Mouse (Mus musculus) thymus, postnatal 0 days (tissue): Measurements from ENCODE around the gene Megf11. TPM values are rescaled to one million over a fixed set of nuclear protein-coding genes. Genes with fewer than 3 reads are reported as not detected.
"Not testable (repeated sequence)": the region's sequence is repeated elsewhere in the genome, so short reads cannot be mapped to it uniquely, and the experiment has no call there.

Experiments
- DNase-seq: peaks from one replicate; pipeline ENCODE4 v3.0.0-alpha.2; 2015; ENCODE audit warnings: low spot score
- polyA plus RNA-seq: library from polyadenylated mRNA; unstranded; fragments of >200 nt; fragmentation: Nextera tagmentation; extraction: Ambion mirVana; gene quantifications from 2 replicates; pipeline ENCODE4 v1.2.1, GENCODE M21; 2015

Megf11 gene
- polyA plus RNA-seq, 1 experiment from 2014 or later = 0.75 TPM

- DNase-seq = no peak
Observed at GRCm38 (mm10) chr9:64466090-64466489, 80.7 kb downstream of the Megf11 start.

DNA sequence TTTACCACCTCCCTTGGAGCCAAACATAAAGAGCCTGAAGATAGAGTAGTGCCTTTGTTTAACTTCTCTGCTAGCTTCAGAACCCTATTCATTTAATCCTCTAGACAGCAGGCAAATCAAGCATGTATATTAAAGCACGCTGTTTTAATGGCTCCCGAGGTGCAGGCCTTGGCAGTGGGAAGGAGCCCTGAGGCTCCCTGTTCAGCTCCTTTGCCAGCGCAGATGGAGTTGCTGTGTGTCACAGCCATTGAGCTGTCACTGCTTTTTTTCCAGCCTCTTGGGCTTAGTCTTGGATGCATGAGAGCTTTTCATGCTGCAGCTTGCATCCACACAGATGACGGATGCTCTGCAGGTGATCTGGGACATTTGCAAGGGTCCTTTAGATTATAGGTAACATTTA lies 81.1 kb downstream of the Megf11 start:
- DNase-seq = no peak

- DNase-seq = no peak
Observed at GRCm38 (mm10) chr9:64470806-64471205, 85.4 kb downstream of the Megf11 start.

- no peak for DNase-seq
Observed at GRCm38 (mm10) chr9:64471336-64471735, 85.9 kb downstream of the Megf11 start.

DNA sequence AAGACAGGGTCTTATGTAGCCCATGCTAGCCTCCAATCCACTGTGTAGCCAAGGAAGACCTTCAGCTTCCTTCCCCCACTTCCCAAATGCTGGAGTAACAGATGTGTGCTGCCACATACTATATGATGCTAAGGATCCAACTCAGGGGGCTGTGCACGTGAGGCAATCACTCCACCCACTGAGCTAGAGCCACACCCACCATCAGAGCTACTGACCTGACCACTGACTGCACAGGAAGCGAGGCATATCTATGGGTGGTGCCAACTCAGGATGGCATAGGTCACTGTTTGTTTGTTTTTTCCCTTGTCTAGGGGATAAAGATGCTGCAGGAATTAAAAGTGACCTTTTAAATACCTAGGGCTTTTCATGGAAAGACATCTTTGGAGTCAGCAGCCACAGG lies 86.7 kb downstream of the Megf11 start:
- no peak for DNase-seq

DNA sequence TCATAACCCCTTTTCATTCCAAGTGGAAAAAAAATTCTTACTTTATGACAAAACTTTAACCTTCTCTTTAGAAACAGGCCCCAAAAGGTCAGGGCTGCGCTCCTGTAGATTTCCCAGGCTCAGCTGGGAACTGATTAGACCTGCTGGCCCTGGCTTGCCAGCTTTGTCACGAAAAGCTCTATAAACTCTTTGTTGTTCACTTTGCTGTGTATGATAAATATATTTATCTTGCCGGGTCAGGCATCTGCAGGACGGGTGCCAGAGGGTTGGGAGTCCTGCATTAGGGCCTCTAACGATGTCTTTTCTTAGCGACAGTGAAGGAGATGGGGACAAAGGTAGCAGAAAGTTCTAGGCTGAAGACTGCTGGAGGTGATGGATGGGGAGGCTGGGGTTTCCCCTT lies 87.3 kb downstream of the Megf11 start:
- DNase-seq = no peak

- no peak for DNase-seq
Observed at GRCm38 (mm10) chr9:64473170-64473569, 87.7 kb downstream of the Megf11 start.

DNA sequence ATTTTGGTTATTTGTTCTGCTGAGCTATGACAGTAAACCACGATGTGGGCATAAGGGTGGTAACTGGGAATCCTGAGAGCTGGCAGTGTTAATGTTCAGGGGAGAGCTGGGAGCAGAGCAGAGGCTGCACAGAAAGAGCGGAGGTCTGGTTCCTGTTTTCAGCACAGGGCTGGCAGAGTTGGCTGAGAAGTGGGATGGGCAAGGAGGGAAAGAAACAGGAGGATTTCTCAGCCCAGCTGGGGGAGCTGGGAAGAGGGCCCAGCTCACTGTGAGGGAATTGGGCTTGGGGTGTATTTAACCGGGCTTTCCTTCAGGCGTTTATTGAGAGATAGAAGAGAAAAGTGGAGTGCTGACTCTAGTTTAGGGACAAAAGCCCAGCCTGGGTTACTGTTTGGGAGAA lies 88.3 kb downstream of the Megf11 start:
- DNase-seq = no peak

DNA sequence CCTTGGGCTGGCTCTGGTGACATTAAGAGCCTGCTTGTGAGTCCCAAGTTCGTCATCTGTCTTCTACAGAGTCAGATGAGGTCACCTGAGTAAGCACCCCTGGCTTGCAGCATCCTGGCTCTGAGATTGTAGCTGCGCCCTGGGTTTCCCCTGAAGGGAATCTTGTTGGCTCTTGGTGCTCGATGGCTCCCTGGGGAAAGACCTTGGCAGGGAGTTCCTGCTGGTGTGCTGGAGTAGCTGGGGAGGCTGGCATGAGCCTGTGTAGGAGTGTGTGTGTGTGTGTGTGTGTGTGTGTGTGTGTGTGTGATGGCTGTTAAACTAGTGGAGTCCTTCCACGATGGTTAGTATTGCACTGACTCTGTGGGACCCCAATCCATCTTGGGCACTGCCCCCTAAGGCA lies 88.7 kb downstream of the Megf11 start:
- no peak for DNase-seq

- DNase-seq = no peak
Observed at GRCm38 (mm10) chr9:64475942-64476341, 90.5 kb downstream of the Megf11 start.

GRCm38 (mm10) chr9:64477397-64477796 lies 92.0 kb downstream of the Megf11 start:
- DNase-seq = not testable (repeated sequence)

- DNase-seq = no peak
Observed at GRCm38 (mm10) chr9:64482126-64482525, 96.7 kb downstream of the Megf11 start.

DNA sequence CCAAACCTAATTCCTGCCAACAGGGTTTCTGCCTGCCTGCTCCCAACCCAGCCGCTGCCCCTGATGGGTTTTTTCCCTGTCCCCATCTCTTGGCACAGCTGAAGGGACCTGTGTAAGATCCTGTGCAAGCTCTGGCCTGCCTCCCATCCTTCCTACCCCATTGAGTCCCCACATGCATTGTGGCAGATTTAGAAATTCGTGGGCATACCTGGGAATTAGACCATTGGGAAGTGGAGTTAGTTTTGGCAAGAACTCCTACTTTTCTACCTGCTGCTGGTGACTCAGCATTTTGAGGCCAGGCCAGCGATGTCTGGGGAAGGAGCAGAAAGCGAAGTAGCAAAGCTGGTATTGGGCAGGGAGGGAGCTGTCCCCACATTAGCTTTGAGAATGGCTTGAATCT lies 102.0 kb downstream of the Megf11 start:
- no peak for DNase-seq

DNA sequence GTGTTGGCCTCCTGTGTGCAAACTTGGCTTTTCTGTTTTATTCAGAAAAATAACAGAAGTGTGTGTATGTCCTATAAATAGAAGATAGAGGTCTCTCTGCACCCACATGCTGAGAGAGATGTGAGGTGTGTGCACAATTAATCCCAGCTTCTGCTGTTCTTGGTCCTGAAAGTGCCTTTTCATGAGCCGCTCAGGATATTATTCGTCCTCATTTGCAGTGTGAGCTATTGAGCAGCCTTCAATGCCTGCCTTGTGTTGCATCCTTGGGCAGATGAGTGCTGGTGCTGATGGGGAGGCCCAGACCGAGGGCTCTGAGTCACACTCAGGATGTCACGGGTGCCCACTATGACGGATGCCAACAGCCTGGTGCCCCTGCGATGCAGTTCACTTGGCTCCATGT lies 109.2 kb downstream of the Megf11 start:
- no peak for DNase-seq

DNA sequence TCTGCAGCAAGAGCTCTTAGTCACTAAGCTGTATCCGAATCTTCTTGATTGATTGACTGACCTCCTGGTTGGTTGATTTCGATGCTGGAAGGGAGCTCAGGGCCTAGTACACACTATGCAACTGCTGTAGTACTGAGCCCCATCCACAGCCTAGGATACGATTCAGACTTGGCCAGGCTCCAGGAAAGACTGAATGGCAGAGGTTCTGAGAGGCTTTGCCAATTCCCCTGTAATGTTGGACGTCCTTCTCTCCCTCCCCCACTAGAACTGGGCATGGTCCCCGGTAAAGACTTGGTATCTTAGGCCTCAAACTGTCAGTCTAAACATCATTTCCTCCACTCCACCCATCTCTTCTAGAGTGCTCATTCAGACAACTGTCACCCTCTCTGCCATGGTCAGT lies 113.5 kb downstream of the Megf11 start:
- DNase-seq = no peak

- DNase-seq = no peak
Observed at GRCm38 (mm10) chr9:64501211-64501610, 115.8 kb downstream of the Megf11 start.

DNA sequence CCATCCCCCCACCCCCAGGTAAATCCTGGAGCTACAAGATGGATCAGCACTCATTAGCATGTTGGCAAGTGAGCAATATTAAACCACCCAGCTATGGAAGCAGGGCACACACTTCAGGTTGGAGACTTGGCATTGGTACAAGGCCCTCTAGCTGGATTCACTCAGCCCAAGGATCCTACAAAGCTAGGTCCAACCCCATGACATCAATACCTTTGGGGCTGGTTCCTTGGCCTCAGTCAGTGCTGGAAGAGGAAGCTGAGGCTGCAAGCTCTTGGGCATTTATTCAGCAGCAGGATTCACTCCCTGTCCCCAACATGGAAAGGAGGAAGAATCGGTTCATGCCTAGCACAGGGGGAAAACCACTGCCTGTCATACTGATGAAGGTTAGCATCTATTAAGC lies 118.6 kb downstream of the Megf11 start:
- DNase-seq = no peak

DNA sequence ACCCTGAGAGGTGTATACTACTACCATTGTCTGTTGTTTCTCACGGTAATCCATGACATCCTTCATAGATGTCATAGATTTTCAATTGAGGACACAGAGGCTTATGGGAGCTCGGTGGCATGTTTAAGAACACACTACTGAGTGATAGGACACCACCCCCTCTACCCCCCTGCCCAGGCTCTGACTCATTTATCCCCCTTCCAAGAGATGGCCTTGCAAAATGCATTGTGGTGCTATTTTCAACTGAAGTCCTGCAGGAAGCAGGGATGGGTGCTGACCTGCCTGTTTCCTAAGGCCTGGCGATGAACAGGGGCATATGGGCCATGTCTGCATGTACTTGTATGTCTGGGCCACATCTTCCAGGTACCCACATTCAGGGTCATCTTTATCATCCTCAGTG lies 119.0 kb downstream of the Megf11 start:
- DNase-seq = no peak

DNA sequence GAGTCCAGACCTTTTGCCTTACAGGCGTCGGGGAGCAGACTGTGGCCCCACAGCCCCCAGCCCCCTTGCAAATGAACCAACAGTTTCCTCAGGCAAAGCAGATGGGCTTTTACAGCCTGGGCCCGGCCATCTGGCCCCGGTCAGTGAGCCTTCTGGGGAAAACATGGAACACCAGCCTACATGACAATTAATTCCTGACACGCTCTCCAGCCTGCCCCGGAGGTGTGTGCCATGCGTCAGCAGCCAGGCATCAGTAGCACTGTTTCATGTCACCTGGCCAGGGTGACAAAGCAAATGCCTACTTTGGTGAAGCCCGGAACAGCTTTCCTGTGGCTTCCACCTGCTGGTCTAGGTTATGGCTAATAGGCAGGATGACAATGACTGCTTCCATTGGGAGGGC lies 119.5 kb downstream of the Megf11 start:
- no peak for DNase-seq

DNA sequence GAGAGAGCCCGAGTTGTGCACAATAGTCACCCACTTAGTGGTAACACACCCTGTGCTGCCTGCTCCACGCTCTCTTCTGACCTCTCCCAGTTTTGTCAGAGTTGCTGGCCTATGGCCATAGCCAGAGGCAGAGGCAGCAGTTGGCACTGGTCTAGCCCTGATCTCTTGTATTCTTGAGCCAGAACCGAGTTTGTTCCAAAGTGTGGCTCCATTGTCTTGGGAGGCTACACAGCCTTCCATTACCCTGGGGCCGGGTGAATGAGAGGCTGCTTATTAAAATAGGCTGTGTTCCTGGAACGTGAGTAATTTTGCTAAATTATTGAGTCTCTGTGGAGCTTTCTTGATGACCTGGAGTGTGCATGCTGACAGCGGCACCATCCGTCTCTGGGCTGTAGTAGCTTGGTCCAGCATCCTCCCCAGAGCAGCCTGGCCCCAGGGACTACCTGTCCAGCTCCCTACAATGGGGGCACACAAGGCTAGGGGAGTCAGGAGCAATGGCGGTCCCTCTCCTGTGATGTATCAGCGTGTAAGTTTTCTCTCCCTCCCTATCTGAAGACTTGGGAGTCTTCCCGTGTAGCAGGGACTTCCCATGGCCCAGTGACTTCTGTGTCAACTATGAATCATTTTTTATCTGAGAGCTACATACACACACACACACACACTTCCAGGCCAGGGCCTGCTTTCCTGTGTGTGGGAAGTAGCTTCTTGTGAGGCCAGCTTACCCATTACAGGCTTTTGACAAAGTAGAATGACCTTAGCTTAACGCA lies 121.2 kb downstream of the Megf11 start:
- DNase-seq = no peak

- no peak for DNase-seq
Observed at GRCm38 (mm10) chr9:64507207-64507517, 121.7 kb downstream of the Megf11 start.

- DNase-seq = no peak
Observed at GRCm38 (mm10) chr9:64507995-64508394, 122.6 kb downstream of the Megf11 start.

- DNase-seq = no peak
Observed at GRCm38 (mm10) chr9:64514826-64515225, 129.4 kb downstream of the Megf11 start.
